Mouse (Mus musculus) limb, embryonic 11.5 days (tissue): ENCODE data around the gene Ybx2. TPM values are rescaled to one million over a fixed set of nuclear protein-coding genes. Genes with fewer than 3 reads are reported as not detected.

Experiments used
- microRNA-seq: library from miRNA; unstranded; fragments of <30 nt; microRNA quantifications from one replicate; pipeline ENCODE4, GENCODE M21; 2016
- polyA plus RNA-seq: library from polyadenylated mRNA; unstranded; fragments of >200 nt; fragmentation: Nextera tagmentation; extraction: Ambion mirVana; gene quantifications from 2 replicates; pipeline ENCODE4 v1.2.1, GENCODE M21; 2014

Gene Ybx2
- polyA plus RNA-seq, 1 experiment from 2014 or later, result 11.3 TPM

Small RNA genes lying within 50 kb of the gene (microRNA-seq; reads per million reads assigned to microRNA genes)
- gene Gm44349, result not detected

Other genes with a start within 250 kb of the Ybx2 start
- gene Tnfsf12, start 239.9 kb upstream of the Ybx2 start, polyA plus RNA-seq, result 2.6 and 3.3 TPM in 2 replicates
- gene Tnfsfm13, start 239.7 kb upstream of the Ybx2 start, polyA plus RNA-seq, result 1.1 and 1.3 TPM in 2 replicates
- gene Polr2a, start 177.2 kb upstream of the Ybx2 start, polyA plus RNA-seq, result 64.0 and 78.3 TPM in 2 replicates
- 0.09 TPM in 1 of 2 replicates, not detected in the other for gene Slc35g3, start 173.8 kb upstream of the Ybx2 start, polyA plus RNA-seq
- gene Zbtb4, start 169.9 kb upstream of the Ybx2 start, polyA plus RNA-seq, result 0.96 and 1.1 TPM in 2 replicates
- 4.3 and 4.4 TPM in 2 replicates for gene Chrnb1, start 139.9 kb upstream of the Ybx2 start, polyA plus RNA-seq
- 0.36 and 0.67 TPM in 2 replicates for gene Fgf11, start 133.9 kb upstream of the Ybx2 start, polyA plus RNA-seq
- gene Tmem102, start 130.2 kb upstream of the Ybx2 start, polyA plus RNA-seq, result 1.8 and 2.0 TPM in 2 replicates
- gene Gm39566, start 120.5 kb upstream of the Ybx2 start, polyA plus RNA-seq, result not detected in 2 replicates
- not detected in 2 replicates for gene Spem2, start 117.3 kb upstream of the Ybx2 start, polyA plus RNA-seq
- gene Spem1, start 113.6 kb upstream of the Ybx2 start, polyA plus RNA-seq, result 0.15 and 0.18 TPM in 2 replicates
- 5.8 and 6.2 TPM in 2 replicates for gene Nlgn2, start 98.0 kb upstream of the Ybx2 start, polyA plus RNA-seq
- 285 and 304 TPM in 2 replicates for gene Tmem256, start 97.3 kb upstream of the Ybx2 start, polyA plus RNA-seq
- 115 TPM in 2 replicates for gene Plscr3, start 89.4 kb upstream of the Ybx2 start, polyA plus RNA-seq
- gene Tnk1, start 77.1 kb upstream of the Ybx2 start, polyA plus RNA-seq, result 0.89 and 1.2 TPM in 2 replicates
- not detected in 2 replicates for gene Tmem95, start 57.8 kb upstream of the Ybx2 start, polyA plus RNA-seq
- gene Kctd11, start 54.4 kb upstream of the Ybx2 start, polyA plus RNA-seq, result 3.7 and 4.3 TPM in 2 replicates
- gene Acap1, start 40.3 kb upstream of the Ybx2 start, polyA plus RNA-seq, result 0.72 and 0.78 TPM in 2 replicates
- gene 2810408A11Rik, start 34.8 kb upstream of the Ybx2 start, polyA plus RNA-seq, result 24.8 and 26.5 TPM in 2 replicates
- gene Neurl4, start 34.7 kb upstream of the Ybx2 start, polyA plus RNA-seq, result 15.3 and 15.5 TPM in 2 replicates
- 90.8 and 94.0 TPM in 2 replicates for gene Gps2, start 21.9 kb upstream of the Ybx2 start, polyA plus RNA-seq
- 2,284 and 2,370 TPM in 2 replicates for gene Eif5a, start 13.8 kb upstream of the Ybx2 start, polyA plus RNA-seq
- 21.0 and 22.7 TPM in 2 replicates for gene Slc2a4, start 12.4 kb downstream of the Ybx2 start, polyA plus RNA-seq
- gene Cldn7, start 29.0 kb downstream of the Ybx2 start, polyA plus RNA-seq, result 12.7 and 13.2 TPM in 2 replicates
- 22.8 and 27.6 TPM in 2 replicates for gene Ctdnep1, start 45.4 kb downstream of the Ybx2 start, polyA plus RNA-seq
- gene Elp5, start 46.7 kb downstream of the Ybx2 start, polyA plus RNA-seq, result 148 and 151 TPM in 2 replicates
- 397 and 432 TPM in 2 replicates for gene Gabarap, start 55.3 kb downstream of the Ybx2 start, polyA plus RNA-seq
- 56.1 and 64.9 TPM in 2 replicates for gene Phf23, start 60.0 kb downstream of the Ybx2 start, polyA plus RNA-seq
- gene Dvl2, start 64.8 kb downstream of the Ybx2 start, polyA plus RNA-seq, result 47.3 and 52.0 TPM in 2 replicates
- gene Acadvl, start 79.6 kb downstream of the Ybx2 start, polyA plus RNA-seq, result 52.9 and 53.5 TPM in 2 replicates
- 10.0 and 10.8 TPM in 2 replicates for gene Dlg4, start 81.1 kb downstream of the Ybx2 start, polyA plus RNA-seq
- 1.0 and 1.6 TPM in 2 replicates for gene Asgr1, start 118.3 kb downstream of the Ybx2 start, polyA plus RNA-seq
- gene Asgr2, start 156.8 kb downstream of the Ybx2 start, polyA plus RNA-seq, result not detected in 2 replicates
- gene Mgl2, start 194.5 kb downstream of the Ybx2 start, polyA plus RNA-seq, result 0.21 TPM in 1 of 2 replicates, not detected in the other
- gene Clec10a, start 220.4 kb downstream of the Ybx2 start, polyA plus RNA-seq, result not detected in 2 replicates